Mouse (Mus musculus) heart, embryonic 15.5 days (tissue): ENCODE measurements at regions not wholly inside any gene's neighbourhood (a gene's known extent, or its start where the extent isn't known, plus 50 kb on each side); places are given as distances from the start of the nearest gene placed in this dataset.

ENCODE experiments used
- ATAC-seq: fragments of 200-750 bp; cut with Nextera tagmentation; replicated peaks from 2 replicates; pipeline ENCODE4 v1.8.0; 2017; ENCODE audit warnings: low read depth, moderate TSS enrichment; ENCODE audit not compliant: insufficient number of reproducible peaks, insufficient read depth, low FRiP score
- H3K27ac ChIP-seq: fragments of 300-500 bp; sonication (generic); 2 replicates; pipeline ENCODE4 v1.5.1; 2015; ENCODE audit warnings: mild to moderate bottlenecking, inconsistent platforms
- H3K27me3 ChIP-seq: fragments of 300-500 bp; sonication (generic); 2 replicates; pipeline ENCODE4 v1.6.1; 2015; ENCODE audit warnings: inconsistent platforms
- H3K36me3 ChIP-seq: fragments of 300-500 bp; sonication (generic); 2 replicates; pipeline ENCODE4 v1.6.1; 2015; ENCODE audit warnings: mild to moderate bottlenecking, inconsistent platforms
- H3K4me1 ChIP-seq: fragments of 300-500 bp; sonication (generic); replicated peaks from 2 replicates; pipeline ENCODE4 v1.6.1; 2015; ENCODE audit warnings: inconsistent platforms
- H3K4me2 ChIP-seq: fragments of 300-500 bp; sonication (generic); 2 replicates; pipeline ENCODE4 v1.6.1; 2015; ENCODE audit warnings: inconsistent platforms, mild to moderate bottlenecking, moderate library complexity
- H3K4me3 ChIP-seq: fragments of 300-500 bp; sonication (generic); 2 replicates; pipeline ENCODE4 v1.5.1; 2015; ENCODE audit warnings: mild to moderate bottlenecking, inconsistent platforms
- H3K9ac ChIP-seq: fragments of 300-500 bp; sonication (generic); 2 replicates; pipeline ENCODE4 v1.6.1; 2015; ENCODE audit warnings: mild to moderate bottlenecking, inconsistent platforms
- H3K9me3 ChIP-seq: fragments of 300-500 bp; sonication (generic); replicated peaks from 2 replicates; pipeline ENCODE4 v1.6.1; 2016; ENCODE audit warnings: inconsistent platforms
- WGBS: fragments of 180-500 bp; shearing (Covaris S2); methylation state at CpG from one replicate; pipeline ENCODE4 v1.1.7; 2015; ENCODE audit warnings: mixed read lengths; 5-methylcytosine and 5-hydroxymethylcytosine counted together

DNA sequence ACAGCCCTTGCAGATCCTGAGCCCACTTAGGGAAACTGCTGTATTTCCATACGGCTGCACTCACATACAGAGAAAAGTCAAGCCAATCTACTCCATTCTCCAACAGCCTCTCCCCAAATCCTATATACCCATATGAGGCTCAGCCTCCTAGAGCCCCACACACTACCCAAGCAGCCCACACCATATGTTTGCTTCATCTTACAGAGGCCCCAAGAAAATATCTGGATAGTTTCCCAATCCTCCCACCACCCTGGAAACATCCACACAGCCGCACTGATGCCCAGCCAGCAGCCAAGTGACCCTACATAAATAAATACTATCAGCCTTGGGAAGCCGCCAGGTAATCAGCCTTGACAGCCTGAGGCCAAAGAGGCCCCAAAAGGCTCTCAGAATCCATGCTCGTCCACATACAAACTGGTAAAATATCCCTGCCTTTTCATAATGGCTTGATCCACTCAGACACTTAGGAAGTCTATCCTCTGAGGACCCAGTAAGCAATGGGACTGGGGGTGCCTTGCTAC is 153.1 kb upstream of the Fam78b start:
- H3K9me3 ChIP-seq = no peaks in the 10 kb centered on the region
- H3K4me3 ChIP-seq = no peak overlapping the region
- no peak for ATAC-seq
- 45% methylated on average over 4 of the region's 4 CpGs for WGBS
- H3K9ac ChIP-seq = no peak overlapping the region
- H3K27me3 ChIP-seq = no peaks in the 10 kb centered on the region
- H3K36me3 ChIP-seq = no peaks in the 10 kb centered on the region
- no peak overlapping the region for H3K27ac ChIP-seq
- peaks cover 6% of the 10 kb centered on the region for H3K4me1 ChIP-seq
- H3K4me2 ChIP-seq = no peak overlapping the region

DNA sequence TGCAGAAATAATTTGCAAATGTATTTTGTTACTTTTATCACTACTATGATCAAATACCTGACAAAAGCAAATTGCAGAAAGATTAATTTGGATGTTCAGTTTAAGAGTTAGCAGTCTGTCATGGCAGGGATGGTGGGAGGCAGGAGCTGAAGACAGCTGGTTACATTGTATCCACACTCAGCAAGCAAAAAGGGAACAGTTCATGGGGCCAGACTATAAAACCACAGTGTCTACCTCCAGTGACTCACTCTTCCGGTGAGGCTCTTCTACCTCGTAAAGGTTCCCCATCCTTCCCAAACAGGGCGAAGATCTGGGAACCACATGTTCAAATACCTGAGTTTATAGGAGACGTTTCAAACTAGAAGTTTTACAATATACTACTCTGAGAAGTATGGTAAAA is 145.2 kb upstream of the Fam78b start:
- no peak overlapping the region for H3K4me2 ChIP-seq
- H3K27me3 ChIP-seq = no peaks in the 10 kb centered on the region
- 84% methylated on average over 4 of the region's 4 CpGs for WGBS
- ATAC-seq = no peak
- no peak overlapping the region for H3K27ac ChIP-seq
- H3K4me1 ChIP-seq = no peaks in the 10 kb centered on the region
- H3K9ac ChIP-seq = no peak overlapping the region
- no peaks in the 10 kb centered on the region for H3K36me3 ChIP-seq
- H3K9me3 ChIP-seq = no peaks in the 10 kb centered on the region
- H3K4me3 ChIP-seq = no peak overlapping the region

DNA sequence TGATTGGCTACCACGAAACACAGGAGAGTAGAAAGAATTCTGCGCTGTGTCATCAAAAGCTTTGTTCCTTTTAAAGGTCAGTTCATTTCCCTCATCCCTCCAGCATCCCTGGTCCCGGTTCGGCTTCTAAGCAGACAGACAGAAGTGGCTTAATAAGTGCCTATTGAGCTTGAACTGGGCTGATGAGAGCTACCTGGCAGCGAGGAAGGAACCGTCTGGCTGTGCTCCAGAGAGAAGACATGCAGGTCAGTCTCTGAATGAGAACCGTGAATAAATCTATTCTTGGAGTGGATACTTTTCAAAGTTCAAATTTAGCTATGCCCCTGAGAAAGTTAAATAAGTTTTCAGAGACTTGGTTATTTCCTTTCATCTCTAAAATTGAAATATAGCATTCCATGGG is 135.0 kb upstream of the Fam78b start:
- Histone ChIP-seq H3K36me3 (no peaks in the 10 kb centered on the region), H3K9ac (no peak overlapping the region), H3K4me1 (no peaks in the 10 kb centered on the region), H3K27me3 (no peaks in the 10 kb centered on the region), H3K9me3 (no peaks in the 10 kb centered on the region), H3K4me3 (no peak overlapping the region), H3K4me2 (no peak overlapping the region), H3K27ac (no peak overlapping the region)
- 64% methylated on average over 7 of the region's 7 CpGs for WGBS
- no peak for ATAC-seq

- WGBS = 59% methylated on average over 4 of the region's 4 CpGs
- no peak for ATAC-seq
- Histone ChIP-seq H3K4me1 (no peaks in the 10 kb centered on the region), H3K27ac (no peak overlapping the region), H3K4me3 (no peak overlapping the region), H3K27me3 (no peaks in the 10 kb centered on the region), H3K9me3 (no peaks in the 10 kb centered on the region), H3K9ac (no peak overlapping the region), H3K36me3 (no peaks in the 10 kb centered on the region), H3K4me2 (no peak overlapping the region)
Measured at GRCm38 (mm10) chr1:166871258-166871657, 130.0 kb upstream of the Fam78b start.

GRCm38 (mm10) chr1:166876452-166876851 is 124.8 kb upstream of the Fam78b start:
- Histone ChIP-seq H3K9me3 (no peaks in the 10 kb centered on the region), H3K9ac (no peak overlapping the region), H3K36me3 (no peaks in the 10 kb centered on the region), H3K4me2 (no peak overlapping the region), H3K4me1 (no peaks in the 10 kb centered on the region), H3K27me3 (no peaks in the 10 kb centered on the region), H3K4me3 (no peak overlapping the region), H3K27ac (no peak overlapping the region)
- WGBS = 66% methylated on average over 2 of the region's 2 CpGs
- ATAC-seq = no peak

DNA sequence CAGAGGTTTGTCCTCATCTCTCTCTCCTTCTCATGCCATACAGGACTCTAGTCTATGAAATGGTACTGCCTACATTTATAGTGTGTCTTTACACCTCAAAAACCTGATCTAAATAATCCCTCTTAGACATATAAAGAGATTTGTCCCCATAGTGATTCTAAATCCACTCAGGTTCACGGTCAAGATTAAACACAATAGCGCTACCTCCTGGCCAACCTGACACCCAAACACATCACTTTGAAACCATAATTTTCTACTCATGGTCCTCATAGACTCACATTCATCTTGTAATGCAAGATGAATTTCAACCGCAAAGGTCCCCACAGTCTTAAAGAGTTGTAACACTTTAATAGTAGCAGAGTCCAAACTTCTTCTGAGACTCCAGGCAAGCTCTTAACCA is 118.0 kb upstream of the Fam78b start:
- H3K9me3 ChIP-seq = no peaks in the 10 kb centered on the region
- H3K4me2 ChIP-seq = no peak overlapping the region
- WGBS = 80% methylated on average over 3 of the region's 3 CpGs
- no peaks in the 10 kb centered on the region for H3K36me3 ChIP-seq
- H3K27ac ChIP-seq = no peak overlapping the region
- no peaks in the 10 kb centered on the region for H3K4me1 ChIP-seq
- no peak for ATAC-seq
- H3K27me3 ChIP-seq = no peaks in the 10 kb centered on the region
- no peak overlapping the region for H3K4me3 ChIP-seq
- H3K9ac ChIP-seq = no peak overlapping the region

DNA sequence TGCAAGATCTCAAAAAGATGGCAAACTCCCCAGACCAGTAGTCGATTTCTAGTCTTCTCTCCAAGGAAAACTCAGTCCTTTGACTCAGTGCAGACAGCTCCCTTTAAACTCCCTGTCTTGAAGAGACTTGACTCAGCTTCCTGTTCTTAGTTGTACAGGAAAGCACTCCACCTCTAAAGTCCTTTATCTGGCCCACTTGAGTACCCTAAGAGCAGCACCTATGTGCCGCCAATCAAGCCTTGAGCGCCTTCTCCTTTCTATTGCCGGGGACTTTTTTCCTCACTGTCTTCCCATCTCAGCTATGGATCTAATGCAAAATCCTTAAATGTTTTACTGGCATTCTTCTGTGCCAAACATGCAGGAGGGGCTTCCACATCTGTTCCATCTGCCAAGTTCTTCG is 105.3 kb upstream of the Fam78b start:
- WGBS = 44% methylated on average over 5 of the region's 5 CpGs
- Histone ChIP-seq H3K4me1 (peaks cover 4% of the 10 kb centered on the region; the same call in 1 of the 2 replicates), H3K27me3 (peaks cover 3% of the 10 kb centered on the region; the same call in 1 of the 2 replicates), H3K27ac (no peak overlapping the region), H3K4me3 (no peak overlapping the region), H3K9ac (no peak overlapping the region), H3K36me3 (no peaks in the 10 kb centered on the region), H3K4me2 (no peak overlapping the region), H3K9me3 (no peaks in the 10 kb centered on the region)
- ATAC-seq = no peak

- H3K36me3 ChIP-seq = no peaks in the 10 kb centered on the region
- ATAC-seq = no peak
- WGBS = 78% methylated on average over 2 of the region's 2 CpGs
- H3K9ac ChIP-seq = no peak overlapping the region
- no peaks in the 10 kb centered on the region for H3K9me3 ChIP-seq
- H3K27me3 ChIP-seq = peaks cover 3% of the 10 kb centered on the region; the same call in 1 of the 2 replicates
- H3K4me2 ChIP-seq = no peak overlapping the region
- H3K27ac ChIP-seq = no peak overlapping the region
- H3K4me1 ChIP-seq = peaks cover 4% of the 10 kb centered on the region; the same call in 1 of the 2 replicates
- H3K4me3 ChIP-seq = no peak overlapping the region
Measured at GRCm38 (mm10) chr1:166898741-166899140, 102.5 kb upstream of the Fam78b start.

DNA sequence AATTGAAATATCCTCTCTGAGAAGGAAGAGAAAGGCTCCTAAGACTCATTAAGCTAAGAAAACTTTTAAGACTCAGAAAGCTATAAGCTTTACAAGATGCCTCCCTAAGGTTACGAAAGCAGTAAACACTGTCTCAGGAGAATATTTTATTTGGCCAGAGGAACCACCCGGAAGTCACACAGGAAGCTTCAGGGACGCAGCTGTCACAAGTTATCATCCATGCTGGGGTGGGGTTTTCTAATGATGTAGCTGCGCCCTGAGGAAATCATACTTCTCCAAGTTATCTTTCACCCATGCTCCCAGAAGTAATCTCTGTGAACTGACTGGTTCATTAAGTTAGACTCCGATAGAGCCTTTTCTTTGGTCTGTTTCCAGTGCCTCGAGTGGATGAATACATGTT is 102.0 kb upstream of the Fam78b start:
- peaks cover 4% of the 10 kb centered on the region; the same call in 1 of the 2 replicates for H3K4me1 ChIP-seq
- H3K36me3 ChIP-seq = no peaks in the 10 kb centered on the region
- H3K4me3 ChIP-seq = no peak overlapping the region
- no peak overlapping the region for H3K9ac ChIP-seq
- no peaks in the 10 kb centered on the region for H3K9me3 ChIP-seq
- 52% methylated on average over 6 of the region's 6 CpGs for WGBS
- H3K4me2 ChIP-seq = no peak overlapping the region
- H3K27ac ChIP-seq = no peak overlapping the region
- ATAC-seq = no peak
- peaks cover 3% of the 10 kb centered on the region; the same call in 1 of the 2 replicates for H3K27me3 ChIP-seq

GRCm38 (mm10) chr1:166900028-166900427 is 101.2 kb upstream of the Fam78b start:
- H3K36me3 ChIP-seq = no peaks in the 10 kb centered on the region
- no peak overlapping the region for H3K4me2 ChIP-seq
- no peak for ATAC-seq
- peaks cover 4% of the 10 kb centered on the region; the same call in 1 of the 2 replicates for H3K4me1 ChIP-seq
- no peak overlapping the region for H3K9ac ChIP-seq
- no peak overlapping the region for H3K27ac ChIP-seq
- H3K4me3 ChIP-seq = no peak overlapping the region
- no peaks in the 10 kb centered on the region for H3K9me3 ChIP-seq
- 71% methylated on average over 4 of the region's 4 CpGs for WGBS
- H3K27me3 ChIP-seq = peaks cover 3% of the 10 kb centered on the region; the same call in 1 of the 2 replicates

DNA sequence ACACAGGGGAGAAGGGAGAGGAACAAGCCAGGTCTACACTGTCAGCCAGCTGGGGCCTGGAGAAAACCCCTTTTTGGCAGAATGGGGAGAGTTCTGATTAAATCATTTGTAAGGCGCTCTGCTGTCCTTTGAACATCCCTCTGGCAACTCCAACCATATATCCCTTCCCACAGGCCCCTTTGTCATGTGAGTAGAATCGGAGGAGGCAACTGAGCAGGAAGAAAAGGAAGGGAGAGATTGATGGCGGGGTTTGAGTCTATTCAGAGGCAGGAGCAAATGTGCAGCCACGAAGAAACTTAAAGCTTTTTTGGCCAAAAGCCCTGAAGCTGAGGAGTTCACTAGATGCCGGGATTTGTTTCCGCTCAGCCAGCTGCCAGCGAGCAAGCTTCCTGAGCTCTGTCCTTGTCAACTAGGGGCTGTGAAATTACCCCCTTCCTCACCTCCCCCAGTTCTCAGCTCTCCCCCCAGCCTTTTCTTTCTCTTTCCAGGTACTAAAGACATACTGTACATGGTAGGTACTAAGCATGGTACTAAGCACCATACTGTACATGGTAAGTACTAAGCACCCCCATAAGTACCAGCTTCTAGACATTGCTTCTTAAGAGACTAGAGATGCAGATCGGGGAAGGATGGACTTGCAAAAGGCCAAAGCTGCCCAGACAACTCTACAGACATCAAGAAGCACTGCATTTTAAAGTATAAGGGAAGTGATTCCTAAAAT is 100.6 kb upstream of the Fam78b start:
- no peak for ATAC-seq
- peaks cover 3% of the 10 kb centered on the region; the same call in 1 of the 2 replicates for H3K27me3 ChIP-seq
- H3K4me1 ChIP-seq = peaks cover 4% of the 10 kb centered on the region; the same call in 1 of the 2 replicates
- H3K9ac ChIP-seq = no peak overlapping the region
- no peak overlapping the region for H3K4me3 ChIP-seq
- 49% methylated on average over 8 of the region's 8 CpGs for WGBS
- H3K9me3 ChIP-seq = no peaks in the 10 kb centered on the region
- H3K36me3 ChIP-seq = no peaks in the 10 kb centered on the region
- no peak overlapping the region for H3K4me2 ChIP-seq
- no peak overlapping the region for H3K27ac ChIP-seq

GRCm38 (mm10) chr1:166901574-166901973 is 99.6 kb upstream of the Fam78b start:
- 61% methylated on average over 4 of the region's 4 CpGs for WGBS

More at GRCm38 (mm10) chr1:166901574-166901973, 99.6 kb upstream of the Fam78b start:
- Histone ChIP-seq H3K9ac (no peak overlapping the region), H3K9me3 (no peaks in the 10 kb centered on the region), H3K4me2 (no peak overlapping the region), H3K27me3 (peaks cover 1% of the 10 kb centered on the region; the same call in 1 of the 2 replicates), H3K4me1 (peaks cover 4% of the 10 kb centered on the region; the same call in 1 of the 2 replicates), H3K36me3 (no peaks in the 10 kb centered on the region), H3K4me3 (no peak overlapping the region), H3K27ac (no peak overlapping the region)
- ATAC-seq = no peak
